Mouse (Mus musculus): ENCODE data around the gene Krtap13-1. TPM values are rescaled to one million over a fixed set of nuclear protein-coding genes. Genes with fewer than 3 reads are reported as not detected.
"Not testable (repeated sequence)": the region's sequence is repeated elsewhere in the genome, so short reads cannot be mapped to it uniquely, and the experiment has no call there.

Krtap13-1 gene
- polyA plus RNA-seq, 1 experiment from 2014 or later = not detected

DNA sequence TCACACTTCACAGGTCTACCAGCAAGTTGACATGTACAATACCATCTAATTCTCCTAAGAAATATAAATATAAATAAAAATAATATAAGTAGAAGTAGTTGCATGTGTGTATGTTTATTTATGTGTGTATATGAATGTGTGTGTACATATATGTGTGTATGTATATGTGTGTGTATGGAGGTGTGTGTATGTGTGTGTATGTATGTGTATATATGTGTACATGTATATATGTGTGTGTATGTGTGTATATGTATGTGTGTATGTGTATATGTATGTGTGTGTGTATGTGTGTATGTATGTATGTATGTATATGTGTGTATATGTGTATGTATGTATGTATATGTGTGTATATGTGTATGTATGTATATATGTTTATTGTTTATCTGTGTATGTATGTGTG is 12.1 kb upstream of the Krtap13-1 start:
- Histone ChIP-seq H3K4me3 (ENCODE audit: low read depth, low read length) (no peak overlapping the region), H3K27me3 (ENCODE audit: control insufficient read depth, insufficient read depth, low read length) (no peaks in the 10 kb centered on the region), H3K36me3 (ENCODE audit: control insufficient read depth, insufficient read depth, low read length) (no peaks in the 10 kb centered on the region), H3K9me3 (replicated peaks; ENCODE audit: control insufficient read depth, low read length) (no peaks in the 10 kb centered on the region), H3K9ac (ENCODE audit: low read depth, low read length) (no peak overlapping the region), H3K27ac (ENCODE audit: low read depth, low read length) (no peak overlapping the region), H3K4me2 (no peak overlapping the region), H3K4me1 (ENCODE audit: control insufficient read depth, insufficient read depth, low read length) (no peaks in the 10 kb centered on the region)
- no peak for ATAC-seq (replicated peaks; ENCODE audit: insufficient number of reproducible peaks, low FRiP score, low TSS enrichment)

DNA sequence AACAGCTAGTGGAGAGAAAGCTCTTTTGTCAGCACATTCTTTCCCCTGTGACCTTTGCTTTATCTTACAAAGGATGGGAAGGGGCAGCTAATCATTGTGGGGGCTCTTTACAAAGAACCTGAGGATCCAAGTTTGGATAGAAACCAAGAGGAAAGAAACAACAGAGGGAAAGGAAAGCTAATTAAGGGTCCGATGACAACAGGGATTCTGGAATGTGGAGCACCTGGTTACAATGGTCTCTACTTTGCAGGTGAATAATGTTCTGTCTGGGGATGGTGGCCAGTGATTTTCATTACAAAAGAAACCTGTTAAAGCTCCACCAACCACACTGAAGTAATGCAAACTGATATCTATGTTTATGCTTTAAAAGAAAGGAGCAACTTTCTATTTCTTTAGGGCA is 8.6 kb upstream of the Krtap13-1 start:
- Histone ChIP-seq H3K9me3 (replicated peaks; ENCODE audit: control insufficient read depth, low read length) (no peaks in the 10 kb centered on the region), H3K36me3 (ENCODE audit: control insufficient read depth, insufficient read depth, low read length) (no peaks in the 10 kb centered on the region), H3K4me1 (ENCODE audit: control insufficient read depth, insufficient read depth, low read length) (no peaks in the 10 kb centered on the region), H3K27me3 (ENCODE audit: control insufficient read depth, insufficient read depth, low read length) (no peaks in the 10 kb centered on the region), H3K4me2 (no peak overlapping the region), H3K4me3 (ENCODE audit: low read depth, low read length) (no peak overlapping the region), H3K27ac (ENCODE audit: low read depth, low read length) (no peak overlapping the region), H3K9ac (ENCODE audit: low read depth, low read length) (no peak overlapping the region)
- no peak for ATAC-seq (replicated peaks; ENCODE audit: insufficient number of reproducible peaks, low FRiP score, low TSS enrichment)
- 36% methylated on average over 1 of the region's 1 CpGs for WGBS (ENCODE audit: insufficient replicate concordance)

DNA sequence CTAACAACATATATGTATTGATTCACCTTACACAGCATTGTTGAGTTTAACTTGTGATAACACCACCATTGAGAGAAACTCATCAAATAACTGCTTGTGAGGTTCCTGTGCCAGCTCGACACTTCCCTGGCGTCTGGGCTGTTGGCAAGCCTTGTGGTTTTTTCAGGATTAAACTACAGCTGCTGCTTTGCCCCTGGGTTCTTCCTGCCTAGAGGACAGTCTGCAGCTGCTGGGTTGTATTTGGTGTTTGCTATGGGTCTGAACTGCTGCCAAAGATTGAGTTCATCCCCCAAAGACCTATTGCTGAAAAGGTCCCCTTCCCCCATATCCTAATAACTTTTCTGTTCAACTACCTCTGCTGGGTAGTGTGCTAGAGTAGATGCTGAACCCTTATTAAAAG is 6.7 kb downstream of the Krtap13-1 start:
- Histone ChIP-seq H3K4me2 (no peak overlapping the region), H3K4me3 (ENCODE audit: low read depth, low read length) (no peak overlapping the region), H3K4me1 (ENCODE audit: control insufficient read depth, insufficient read depth, low read length) (no peaks in the 10 kb centered on the region), H3K9ac (ENCODE audit: low read depth, low read length) (no peak overlapping the region), H3K27ac (ENCODE audit: low read depth, low read length) (no peak overlapping the region), H3K9me3 (replicated peaks; ENCODE audit: control insufficient read depth, low read length) (no peaks in the 10 kb centered on the region), H3K36me3 (ENCODE audit: control insufficient read depth, insufficient read depth, low read length) (no peaks in the 10 kb centered on the region), H3K27me3 (ENCODE audit: control insufficient read depth, insufficient read depth, low read length) (no peaks in the 10 kb centered on the region)
- 65% methylated on average over 2 of the region's 2 CpGs for WGBS (ENCODE audit: insufficient replicate concordance)
- no peak for ATAC-seq (replicated peaks; ENCODE audit: insufficient number of reproducible peaks, low FRiP score, low TSS enrichment)

DNA sequence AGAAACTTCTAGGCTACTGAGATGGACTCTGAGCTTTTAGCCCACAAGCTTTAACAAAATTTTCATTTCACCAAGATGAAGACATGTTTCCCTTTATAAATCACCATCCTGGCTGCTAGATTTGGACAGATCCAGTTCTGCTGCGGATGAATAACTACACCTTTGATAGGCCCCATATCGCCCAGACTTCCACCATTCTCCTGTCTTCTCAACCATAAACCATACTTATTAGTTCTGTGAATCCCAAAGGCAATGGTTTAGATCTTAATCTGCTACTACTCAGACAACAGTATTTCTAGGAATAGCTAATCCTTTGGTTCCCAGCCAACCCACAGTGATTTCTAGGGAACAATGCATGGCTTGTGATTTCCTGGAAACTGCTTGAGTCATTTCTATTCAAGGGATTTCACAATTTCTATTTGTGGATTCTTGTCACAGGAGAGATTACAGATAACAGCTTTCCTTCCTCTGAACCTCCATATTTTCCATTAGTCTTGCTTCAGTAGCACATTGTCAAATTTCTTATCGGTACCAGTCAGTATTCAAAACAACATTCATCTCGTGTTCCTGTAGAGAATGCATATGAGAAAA is 16.2 kb downstream of the Krtap13-1 start:
- Histone ChIP-seq H3K4me1 (ENCODE audit: control insufficient read depth, insufficient read depth, low read length) (no peaks in the 10 kb centered on the region), H3K27ac (ENCODE audit: low read depth, low read length) (no peak overlapping the region), H3K27me3 (ENCODE audit: control insufficient read depth, insufficient read depth, low read length) (no peaks in the 10 kb centered on the region), H3K9me3 (replicated peaks; ENCODE audit: control insufficient read depth, low read length) (no peaks in the 10 kb centered on the region), H3K36me3 (ENCODE audit: control insufficient read depth, insufficient read depth, low read length) (no peaks in the 10 kb centered on the region), H3K4me3 (ENCODE audit: low read depth, low read length) (no peak overlapping the region), H3K9ac (ENCODE audit: low read depth, low read length) (no peak overlapping the region), H3K4me2 (no peak overlapping the region)
- 66% methylated on average over 4 of the region's 4 CpGs for WGBS (ENCODE audit: insufficient replicate concordance)
- ATAC-seq (replicated peaks; ENCODE audit: insufficient number of reproducible peaks, low FRiP score, low TSS enrichment) = no peak

DNA sequence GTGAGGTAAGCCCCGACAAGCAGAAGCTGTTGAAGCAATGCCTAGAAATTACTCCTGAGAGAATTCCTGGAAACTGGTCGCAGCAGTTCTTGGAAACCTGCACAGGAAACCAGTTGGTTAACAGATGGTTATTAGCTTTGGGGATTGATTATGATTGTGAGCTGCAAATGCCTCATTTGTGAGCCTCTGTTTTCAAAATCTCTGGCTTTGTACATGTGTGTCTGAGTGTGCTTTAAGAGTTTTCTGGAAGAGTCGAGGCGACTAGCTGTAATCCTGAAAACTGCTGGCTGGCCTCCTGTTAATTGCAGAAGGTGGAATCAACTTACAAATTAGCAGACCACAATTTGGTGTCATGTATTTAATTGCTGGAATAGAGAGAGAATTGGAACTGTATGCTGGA is 19.3 kb downstream of the Krtap13-1 start:
- Histone ChIP-seq H3K4me2 (no peak overlapping the region), H3K27me3 (ENCODE audit: control insufficient read depth, insufficient read depth, low read length) (no peaks in the 10 kb centered on the region), H3K4me1 (ENCODE audit: control insufficient read depth, insufficient read depth, low read length) (no peaks in the 10 kb centered on the region), H3K36me3 (ENCODE audit: control insufficient read depth, insufficient read depth, low read length) (no peaks in the 10 kb centered on the region), H3K9ac (ENCODE audit: low read depth, low read length) (no peak overlapping the region), H3K9me3 (replicated peaks; ENCODE audit: control insufficient read depth, low read length) (no peaks in the 10 kb centered on the region), H3K4me3 (ENCODE audit: low read depth, low read length) (no peak overlapping the region), H3K27ac (ENCODE audit: low read depth, low read length) (no peak overlapping the region)
- no peak for ATAC-seq (replicated peaks; ENCODE audit: insufficient number of reproducible peaks, low FRiP score, low TSS enrichment)
- WGBS (ENCODE audit: insufficient replicate concordance) = 69% methylated on average over 4 of the region's 4 CpGs

DNA sequence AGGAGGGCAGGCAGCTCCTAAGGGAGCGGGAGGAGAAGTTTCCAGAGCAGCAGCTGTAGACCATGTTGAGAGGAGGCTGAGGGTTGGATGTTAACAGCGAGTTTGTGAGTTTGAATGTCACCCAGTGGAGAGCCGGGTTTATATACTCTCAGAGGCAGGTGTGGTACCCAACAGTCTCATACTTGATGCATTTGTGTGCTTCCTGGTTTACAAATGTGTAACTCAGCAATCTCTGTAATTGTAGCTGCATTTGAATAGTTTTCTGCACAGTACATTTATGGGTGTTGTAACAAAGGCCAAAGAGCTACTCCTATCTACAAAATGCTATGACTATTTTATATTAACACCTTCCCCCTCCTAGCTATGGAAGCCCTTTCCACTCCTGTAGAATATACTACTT is 22.9 kb downstream of the Krtap13-1 start, which contains the start of gene Krtap13:
Gene Krtap13 (minus strand): TSS at position 101 of the 400 bp plus-strand sequence.
- not testable (repeated sequence) for H3K4me3 ChIP-seq (ENCODE audit: low read depth, low read length); ATAC-seq (replicated peaks; ENCODE audit: insufficient number of reproducible peaks, low FRiP score, low TSS enrichment); H3K9ac ChIP-seq (ENCODE audit: low read depth, low read length); H3K27me3 ChIP-seq (ENCODE audit: control insufficient read depth, insufficient read depth, low read length); H3K27ac ChIP-seq (ENCODE audit: low read depth, low read length); H3K36me3 ChIP-seq (ENCODE audit: control insufficient read depth, insufficient read depth, low read length); H3K4me1 ChIP-seq (ENCODE audit: control insufficient read depth, insufficient read depth, low read length); H3K9me3 ChIP-seq (replicated peaks; ENCODE audit: control insufficient read depth, low read length); H3K4me2 ChIP-seq
- WGBS (ENCODE audit: insufficient replicate concordance) = 64% methylated on average over 2 of the region's 3 CpGs

DNA sequence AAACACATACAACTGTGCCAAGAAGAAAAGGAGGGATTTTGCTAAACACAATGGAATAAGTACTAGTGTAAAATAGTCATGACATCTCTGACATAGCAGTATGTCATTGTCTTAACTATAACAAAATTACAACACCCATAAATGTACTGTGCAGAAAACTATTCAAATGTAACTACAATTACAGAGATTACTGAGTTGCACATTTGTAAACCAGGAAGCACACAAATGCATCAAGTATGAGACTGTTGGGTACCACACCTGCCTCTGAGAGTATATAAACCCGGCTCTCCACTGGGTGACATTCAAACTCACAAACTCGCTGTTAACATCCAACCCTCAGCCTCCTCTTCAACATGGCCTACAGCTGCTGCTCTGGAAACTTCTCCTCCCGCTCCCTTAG is 29.9 kb downstream of the Krtap13-1 start, which contains the start of gene 2310034C09Rik:
Gene 2310034C09Rik (plus strand): TSS at position 301 of the 400 bp plus-strand sequence.
- H3K36me3 ChIP-seq (ENCODE audit: control insufficient read depth, insufficient read depth, low read length); H3K27me3 ChIP-seq (ENCODE audit: control insufficient read depth, insufficient read depth, low read length); H3K4me1 ChIP-seq (ENCODE audit: control insufficient read depth, insufficient read depth, low read length); H3K9ac ChIP-seq (ENCODE audit: low read depth, low read length); ATAC-seq (replicated peaks; ENCODE audit: insufficient number of reproducible peaks, low FRiP score, low TSS enrichment); H3K27ac ChIP-seq (ENCODE audit: low read depth, low read length); H3K4me2 ChIP-seq; H3K9me3 ChIP-seq (replicated peaks; ENCODE audit: control insufficient read depth, low read length); H3K4me3 ChIP-seq (ENCODE audit: low read depth, low read length): not testable (repeated sequence)
- WGBS (ENCODE audit: insufficient replicate concordance) = 79% methylated on average over 3 of the region's 3 CpGs

DNA sequence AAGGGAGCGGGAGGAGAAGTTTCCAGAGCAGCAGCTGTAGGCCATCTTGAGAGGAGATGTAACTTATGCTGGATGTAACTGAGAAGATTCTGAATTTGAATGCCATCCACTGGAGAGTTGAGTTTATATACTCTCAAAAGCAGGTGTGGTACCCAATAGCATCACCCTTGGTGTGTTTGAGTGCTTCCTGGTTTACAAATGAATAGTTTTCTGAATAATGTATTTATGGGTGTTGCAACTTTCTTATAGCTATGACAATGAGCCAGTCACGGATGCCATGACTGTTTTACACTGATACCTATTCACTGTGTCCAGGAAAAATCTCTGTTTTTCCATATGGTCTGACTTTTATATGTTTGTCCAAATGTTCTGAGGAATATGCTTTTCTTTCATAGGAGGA is 45.4 kb downstream of the Krtap13-1 start, which contains the start of gene 2310057N15Rik:
Gene 2310057N15Rik (minus strand): TSS at position 101 of the 400 bp plus-strand sequence.
- H3K4me2 ChIP-seq = no peak within 1 kb of the TSS
- no peak within 1 kb of the TSS for H3K27ac ChIP-seq (ENCODE audit: low read depth, low read length)
- no peak within 1 kb of the TSS for H3K9ac ChIP-seq (ENCODE audit: low read depth, low read length)
- no peaks in the 10 kb centered on the region for H3K9me3 ChIP-seq (replicated peaks; ENCODE audit: control insufficient read depth, low read length)
- H3K36me3 ChIP-seq (ENCODE audit: control insufficient read depth, insufficient read depth, low read length) = no peaks in the 10 kb centered on the region
- H3K4me3 ChIP-seq (ENCODE audit: low read depth, low read length) = no peak within 1 kb of the TSS
- ATAC-seq (replicated peaks; ENCODE audit: insufficient number of reproducible peaks, low FRiP score, low TSS enrichment) = no peak
- 65% methylated on average over 2 of the region's 2 CpGs for WGBS (ENCODE audit: insufficient replicate concordance)
- no peaks in the 10 kb centered on the region for H3K27me3 ChIP-seq (ENCODE audit: control insufficient read depth, insufficient read depth, low read length)
- H3K4me1 ChIP-seq (ENCODE audit: control insufficient read depth, insufficient read depth, low read length) = no peaks in the 10 kb centered on the region

DNA sequence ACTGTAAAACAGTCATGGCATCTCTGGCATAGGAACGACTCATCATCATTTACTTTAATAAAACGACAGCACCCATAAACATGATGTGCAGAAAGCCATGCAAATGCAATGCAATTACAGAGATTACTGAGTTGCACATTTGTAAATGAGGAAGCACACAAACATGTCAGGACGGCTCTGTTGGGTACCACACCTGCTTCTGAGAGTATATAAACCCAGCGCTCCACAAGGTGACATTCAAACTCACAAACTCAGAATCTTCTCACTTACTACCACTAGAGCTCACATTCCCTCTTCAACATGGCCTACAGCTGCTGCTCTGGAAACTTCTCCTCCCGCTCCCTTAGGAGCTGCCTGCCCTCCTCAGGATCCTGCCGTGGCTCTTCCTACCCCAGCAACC is 48.9 kb downstream of the Krtap13-1 start, which contains the start of gene Gm5965:
Gene Gm5965 (plus strand): TSS at position 301 of the 400 bp plus-strand sequence.
- H3K4me2 ChIP-seq = no peak within 1 kb of the TSS
- no peak within 1 kb of the TSS for H3K27ac ChIP-seq (ENCODE audit: low read depth, low read length)
- H3K9me3 ChIP-seq (replicated peaks; ENCODE audit: control insufficient read depth, low read length) = no peaks in the 10 kb centered on the region
- WGBS (ENCODE audit: insufficient replicate concordance) = 77% methylated on average over 5 of the region's 6 CpGs
- H3K36me3 ChIP-seq (ENCODE audit: control insufficient read depth, insufficient read depth, low read length) = no peaks in the 10 kb centered on the region
- H3K9ac ChIP-seq (ENCODE audit: low read depth, low read length) = no peak within 1 kb of the TSS
- ATAC-seq (replicated peaks; ENCODE audit: insufficient number of reproducible peaks, low FRiP score, low TSS enrichment) = no peak
- no peaks in the 10 kb centered on the region for H3K27me3 ChIP-seq (ENCODE audit: control insufficient read depth, insufficient read depth, low read length)
- no peak within 1 kb of the TSS for H3K4me3 ChIP-seq (ENCODE audit: low read depth, low read length)
- no peaks in the 10 kb centered on the region for H3K4me1 ChIP-seq (ENCODE audit: control insufficient read depth, insufficient read depth, low read length)

Measured in heart, embryonic 11.5 days (tissue).